Mouse (Mus musculus) lung, embryonic 14.5 days (tissue): ENCODE measurements at regions not wholly inside any gene's neighbourhood (a gene's known extent, or its start where the extent isn't known, plus 50 kb on each side); places are given as distances from the start of the nearest gene placed in this dataset.

ENCODE experiments used
- ATAC-seq: fragments of 200-750 bp; cut with Nextera tagmentation; 2 replicates; pipeline ENCODE4 v1.8.0; 2017; ENCODE audit warnings: mild to moderate bottlenecking, moderate TSS enrichment, moderate library complexity; ENCODE audit not compliant: insufficient read depth
- DNase-seq: peaks from one replicate; pipeline ENCODE4 v3.0.0-alpha.2; 2015
- H3K27ac ChIP-seq: fragments of 300-500 bp; sonication (generic); 2 replicates; pipeline ENCODE4 v1.5.1; 2014; ENCODE audit warnings: low read depth, mild to moderate bottlenecking, moderate library complexity
- H3K27me3 ChIP-seq: fragments of 300-500 bp; sonication (generic); 2 replicates; pipeline ENCODE4 v1.6.1; 2014; ENCODE audit warnings: low read length, control low read depth; ENCODE audit not compliant: insufficient read depth
- H3K36me3 ChIP-seq: fragments of 300-500 bp; sonication (generic); 2 replicates; pipeline ENCODE4 v1.6.1; 2014; ENCODE audit warnings: control low read depth; ENCODE audit not compliant: insufficient read depth
- H3K4me1 ChIP-seq: fragments of 300-500 bp; sonication (generic); 2 replicates; pipeline ENCODE4 v1.6.1; 2014; ENCODE audit warnings: antibody characterized with exemption, control low read depth; ENCODE audit not compliant: insufficient read depth
- H3K4me2 ChIP-seq: fragments of 300-500 bp; sonication (generic); 2 replicates; pipeline ENCODE4 v1.6.1; 2014; ENCODE audit warnings: mild to moderate bottlenecking
- H3K4me3 ChIP-seq: fragments of 300-500 bp; sonication (generic); 2 replicates; pipeline ENCODE4 v1.5.1; 2014; ENCODE audit warnings: low read depth, low read length
- H3K9ac ChIP-seq: fragments of 300-500 bp; sonication (generic); 2 replicates; pipeline ENCODE4 v1.6.1; 2014
- H3K9me3 ChIP-seq: fragments of 300-500 bp; sonication (generic); 2 replicates; pipeline ENCODE4 v1.6.1; 2016; ENCODE audit warnings: low read depth, low read length, control low read depth
- CTCF ChIP-seq: IDR thresholded peaks from 2 replicates; pipeline ENCODE4 v1.5.1; 2016; ENCODE audit warnings: antibody characterized with exemption, low read depth
- WGBS: fragments of 180-500 bp; shearing (Covaris S2); extraction: QIAGEN DNeasy Blood & Tissue Kit; methylation state at CpG from one replicate; pipeline ENCODE4 v1.1.7; 2014; 5-methylcytosine and 5-hydroxymethylcytosine counted together

GRCm38 (mm10) chr2:63454263-63455011, 270.4 kb upstream of the Kcnh7 start:
- TF ChIP-seq CTCF, result no peak
- no peak overlapping the region for H3K4me3 ChIP-seq
- 0 out of 2 replicates have a peak, but pooled peaks cover 2% of the 10 kb centered on the region for H3K4me1 ChIP-seq
- DNase-seq, result peak; percentile 85
- H3K27me3 ChIP-seq, result no peaks in the 10 kb centered on the region
- H3K36me3 ChIP-seq, result no peaks in the 10 kb centered on the region
- H3K27ac ChIP-seq, result no peak overlapping the region
- H3K4me2 ChIP-seq, result peak overlapping the region; percentile 30; the same call in 1 of the 2 replicates
- 33% methylated on average over 10 of the region's 10 CpGs for WGBS
- H3K9me3 ChIP-seq, result no peaks in the 10 kb centered on the region
- ATAC-seq, result peak; percentile 94
- H3K9ac ChIP-seq, result no peak overlapping the region

GRCm38 (mm10) chr2:63452891-63453290, 268.8 kb upstream of the Kcnh7 start:
- no peak for DNase-seq
- Histone ChIP-seq H3K4me3 (no peak overlapping the region), H3K27me3 (no peaks in the 10 kb centered on the region), H3K27ac (no peak overlapping the region), H3K9ac (no peak overlapping the region), H3K36me3 (no peaks in the 10 kb centered on the region), H3K4me2 (no peak overlapping the region), H3K9me3 (no peaks in the 10 kb centered on the region), H3K4me1 (0 out of 2 replicates have a peak, but pooled peaks cover 2% of the 10 kb centered on the region)
- no peak for ATAC-seq
- no peak for TF ChIP-seq CTCF
- WGBS, result 31% methylated on average over 1 of the region's 1 CpGs

- H3K4me1 ChIP-seq, result 0 out of 2 replicates have a peak, but pooled peaks cover 2% of the 10 kb centered on the region
- no peaks in the 10 kb centered on the region for H3K27me3 ChIP-seq
- H3K36me3 ChIP-seq, result no peaks in the 10 kb centered on the region
- H3K9me3 ChIP-seq, result no peaks in the 10 kb centered on the region
- no peak overlapping the region for H3K9ac ChIP-seq
- no peak overlapping the region for H3K4me2 ChIP-seq
- peak; percentile 55 for TF ChIP-seq CTCF
- peak; percentile 29 for DNase-seq
- H3K27ac ChIP-seq, result no peak overlapping the region
- WGBS, result 65% methylated on average over 1 of the region's 1 CpGs
- H3K4me3 ChIP-seq, result no peak overlapping the region
- no peak for ATAC-seq
Observed at GRCm38 (mm10) chr2:63452164-63452563, 268.1 kb upstream of the Kcnh7 start.

GRCm38 (mm10) chr2:63434327-63434726, 250.2 kb upstream of the Kcnh7 start:
- no peak overlapping the region for H3K4me2 ChIP-seq
- no peaks in the 10 kb centered on the region for H3K4me1 ChIP-seq
- no peaks in the 10 kb centered on the region for H3K9me3 ChIP-seq
- no peaks in the 10 kb centered on the region for H3K36me3 ChIP-seq
- no peak for TF ChIP-seq CTCF
- no peak overlapping the region for H3K9ac ChIP-seq
- DNase-seq (no peak), ATAC-seq (no peak)
- no peak overlapping the region for H3K27ac ChIP-seq
- H3K27me3 ChIP-seq, result no peaks in the 10 kb centered on the region
- no peak overlapping the region for H3K4me3 ChIP-seq

GRCm38 (mm10) chr2:63405405-63405804, 221.3 kb upstream of the Kcnh7 start:
- Histone ChIP-seq H3K4me1 (no peaks in the 10 kb centered on the region), H3K27ac (no peak overlapping the region), H3K9me3 (no peaks in the 10 kb centered on the region), H3K9ac (no peak overlapping the region), H3K27me3 (no peaks in the 10 kb centered on the region), H3K4me3 (no peak overlapping the region), H3K4me2 (no peak overlapping the region), H3K36me3 (no peaks in the 10 kb centered on the region)
- 66% methylated on average over 1 of the region's 1 CpGs for WGBS
- ATAC-seq, result no peak
- DNase-seq, result no peak
- TF ChIP-seq CTCF, result no peak
